26 mouse cellular contexts compared by ENCODE assay signal in genomic region chr16:11389324-11389723, GRCm38 (mm10).
DNase-seq lines count a peak whose midpoint lies in the region; ATAC-seq lines count a peak whose summit lies in the region.
"Had no signal": no experiment of that assay in that cellular context is flagged by ENCODE, and none has a peak within 500 bp of the region (broad histone marks: within the 10 kb centered on the region; RNA-seq: fewer than 3 reads in every experiment).

No protein-coding gene starts in this region.

- no peak overlapping the region for H3K4me3 ChIP-seq in forebrain, embryonic 14.5 days (ENCODE audit: low read depth, low read length)
- H3K4me3 ChIP-seq in forebrain, embryonic 11.5 days (ENCODE audit: low read depth, low read length) = no peak overlapping the region
- H3K4me3 ChIP-seq: embryonic facial prominence, embryonic 10.5 days; embryonic facial prominence, embryonic 12.5 days; forebrain, embryonic 12.5 days had no signal

- no peak overlapping the region for H3K4me2 ChIP-seq in forebrain, embryonic 14.5 days (ENCODE audit: low read length)
- no peak overlapping the region for H3K4me2 ChIP-seq in forebrain, embryonic 11.5 days (ENCODE audit: low read depth, low read length, severe bottlenecking)
- H3K4me2 ChIP-seq: embryonic facial prominence, embryonic 12.5 days; forebrain, embryonic 12.5 days had no signal

- peak; percentile 30 for DNase-seq in forebrain, embryonic 14.5 days (ENCODE audit: low spot score)
- DNase-seq in forebrain, embryonic 11.5 days (ENCODE audit: low spot score) = no peak
- peak; percentile 24 for DNase-seq in ES-CJ7 (ENCODE audit: low read depth, low spot score)
- peak; percentile 58 for DNase-seq in R1 (ENCODE audit: low read depth, low spot score)
- DNase-seq in brain, adult 2 months (ENCODE audit: low read depth, low spot score) = peak; percentile 29
- DNase-seq in ovary, postnatal 36 days (ENCODE audit: low spot score) = no peak
- no peak for DNase-seq in lung, postnatal 36 days
- no peak for DNase-seq in yolk sac, embryonic 10.5 days (ENCODE audit: low spot score)
- DNase-seq: adrenal gland, adult 8-10 months; adrenal gland, postnatal 14 days; adrenal gland, postnatal 36 days; B cell, adult 2 months; cerebellum, adult 11-12 months; cerebellum, adult 2 months; cerebellum, adult 9-10 months; cerebellum, postnatal 10 days; cerebellum, postnatal 25 days had no signal

- no peaks in the 10 kb centered on the region for H3K27me3 ChIP-seq in forebrain, embryonic 14.5 days (replicated peaks; ENCODE audit: control insufficient read depth, insufficient read depth, low read length)
- H3K27me3 ChIP-seq in forebrain, embryonic 11.5 days (ENCODE audit: control insufficient read depth, insufficient read depth, low read length) = no peaks in the 10 kb centered on the region
- H3K27me3 ChIP-seq: CH12.LX; embryonic facial prominence, embryonic 12.5 days; forebrain, embryonic 12.5 days; Patski had no signal

- no peak for ATAC-seq in forebrain, embryonic 14.5 days
- ATAC-seq in forebrain, embryonic 11.5 days (replicated peaks; ENCODE audit: low FRiP score) = no peak
- ATAC-seq: activated CD4-positive, CD25-positive, alpha-beta regulatory T cell, adult 4 months; CD4-positive, CD25-positive, alpha-beta regulatory T cell, adult 4 months; forebrain, embryonic 16.5 days; Patski had no signal

- 38% methylated on average over 2 of the region's 2 CpGs for WGBS in forebrain, embryonic 14.5 days
- WGBS in forebrain, embryonic 11.5 days = 46% methylated on average over 2 of the region's 2 CpGs

- no peaks in the 10 kb centered on the region for H3K9me3 ChIP-seq in forebrain, embryonic 14.5 days (replicated peaks; ENCODE audit: control insufficient read depth, low read length)
- no peaks in the 10 kb centered on the region for H3K9me3 ChIP-seq in forebrain, embryonic 11.5 days (ENCODE audit: control insufficient read depth, low read length)
- H3K9me3 ChIP-seq: embryonic facial prominence, embryonic 10.5 days; embryonic facial prominence, embryonic 12.5 days; forebrain, embryonic 12.5 days; G1E had no signal

- no peak overlapping the region for H3K27ac ChIP-seq in forebrain, embryonic 14.5 days (ENCODE audit: low read depth, low read length)
- no peak overlapping the region for H3K27ac ChIP-seq in forebrain, embryonic 11.5 days (ENCODE audit: low read depth, low read length)
- H3K27ac ChIP-seq: embryonic facial prominence, embryonic 10.5 days; embryonic facial prominence, embryonic 12.5 days; forebrain, embryonic 12.5 days had no signal

- no peaks in the 10 kb centered on the region for H3K4me1 ChIP-seq in forebrain, embryonic 14.5 days (ENCODE audit: control insufficient read depth, insufficient read depth, low read length)
- H3K4me1 ChIP-seq in forebrain, embryonic 11.5 days (replicated peaks; ENCODE audit: control insufficient read depth, insufficient read depth, low read length) = no peaks in the 10 kb centered on the region
- H3K4me1 ChIP-seq: embryonic facial prominence, embryonic 12.5 days; forebrain, embryonic 12.5 days had no signal

- H3K9ac ChIP-seq in forebrain, embryonic 14.5 days (ENCODE audit: low read length) = no peak overlapping the region
- no peak overlapping the region for H3K9ac ChIP-seq in forebrain, embryonic 11.5 days (ENCODE audit: low read length)
- H3K9ac ChIP-seq: embryonic facial prominence, embryonic 12.5 days; forebrain, embryonic 12.5 days had no signal

- H3K36me3 ChIP-seq in forebrain, embryonic 14.5 days (ENCODE audit: control insufficient read depth, insufficient read depth, low read length) = no peaks in the 10 kb centered on the region
- no peaks in the 10 kb centered on the region for H3K36me3 ChIP-seq in forebrain, embryonic 11.5 days (ENCODE audit: control insufficient read depth, insufficient read depth, low read length)
- H3K36me3 ChIP-seq: embryonic facial prominence, embryonic 10.5 days; embryonic facial prominence, embryonic 12.5 days; forebrain, embryonic 12.5 days; G1E had no signal

Comparison
In these comparisons a context has a peak if more than half of its experiments do, and no peak if none do; other contexts are left out.
1. DNase-seq: peak in forebrain, embryonic 14.5 days (single experiment), ES-CJ7 (single experiment), R1 (single experiment) and brain, adult 2 months (single experiment); none in forebrain, embryonic 11.5 days (single experiment), ovary, postnatal 36 days (single experiment), lung, postnatal 36 days (single experiment) and yolk sac, embryonic 10.5 days (single experiment).